Mouse (Mus musculus) adipocyte (in vitro differentiated cells): ENCODE measurements around the gene Ssbp1.

Experiments used
- DNase-seq: peaks from one replicate; pipeline ENCODE4 v3.0.0-alpha.2; 2016; ENCODE audit warnings: low spot score

The Ssbp1 gene

GRCm38 (mm10) chr6:40470916-40471719, at the start of gene Ssbp1:
Gene Ssbp1, plus strand, starts transcription at chr6:40471352.
- peak; percentile 98 for DNase-seq

GRCm38 (mm10) chr6:40423013-40423412, 48.1 kb upstream of the Ssbp1 start:
- DNase-seq, result peak; percentile 32

- DNase-seq, result peak; percentile 47
Measured at GRCm38 (mm10) chr6:40423774-40424173, 47.4 kb upstream of the Ssbp1 start.

- no peak for DNase-seq
Measured at GRCm38 (mm10) chr6:40427441-40427840, 43.7 kb upstream of the Ssbp1 start.

GRCm38 (mm10) chr6:40428696-40429095, 42.5 kb upstream of the Ssbp1 start:
- no peak for DNase-seq

GRCm38 (mm10) chr6:40429521-40429931, 41.6 kb upstream of the Ssbp1 start:
- no peak for DNase-seq

GRCm38 (mm10) chr6:40430251-40430650, 40.9 kb upstream of the Ssbp1 start:
- no peak for DNase-seq

GRCm38 (mm10) chr6:40430878-40431277, 40.3 kb upstream of the Ssbp1 start:
- DNase-seq, result no peak

GRCm38 (mm10) chr6:40431356-40431755, 39.8 kb upstream of the Ssbp1 start:
- no peak for DNase-seq

- no peak for DNase-seq
Measured at GRCm38 (mm10) chr6:40431812-40432211, 39.3 kb upstream of the Ssbp1 start.

GRCm38 (mm10) chr6:40432346-40433275, 38.5 kb upstream of the Ssbp1 start:
- no peak for DNase-seq

GRCm38 (mm10) chr6:40434697-40435096, 36.5 kb upstream of the Ssbp1 start:
- DNase-seq, result no peak

- no peak for DNase-seq
Measured at GRCm38 (mm10) chr6:40435151-40436046, 35.8 kb upstream of the Ssbp1 start.

GRCm38 (mm10) chr6:40436047-40436483, 35.1 kb upstream of the Ssbp1 start, which contains the start of gene E330009J07Rik:
Gene E330009J07Rik, minus strand, starts transcription at chr6:40436135.
- DNase-seq, result peak; percentile 21

GRCm38 (mm10) chr6:40438936-40439335, 32.2 kb upstream of the Ssbp1 start, which contains the start of gene Wee2:
Gene Wee2, plus strand, starts transcription at chr6:40439088.
- DNase-seq, result no peak

GRCm38 (mm10) chr6:40439731-40440130, 31.4 kb upstream of the Ssbp1 start:
- DNase-seq, result no peak

GRCm38 (mm10) chr6:40441276-40441675, 29.9 kb upstream of the Ssbp1 start:
- DNase-seq, result no peak

GRCm38 (mm10) chr6:40441755-40442154, 29.4 kb upstream of the Ssbp1 start:
- no peak for DNase-seq

- DNase-seq, result no peak
Measured at GRCm38 (mm10) chr6:40443281-40443928, 27.7 kb upstream of the Ssbp1 start.

GRCm38 (mm10) chr6:40448626-40449025, 22.5 kb upstream of the Ssbp1 start:
- DNase-seq, result no peak

- no peak for DNase-seq
Measured at GRCm38 (mm10) chr6:40454436-40455041, 16.6 kb upstream of the Ssbp1 start.
